Mouse (Mus musculus): ENCODE data around the gene Hdac4.

GRCm38 (mm10) chr1:92112591-92112990, 82.9 kb downstream of the Hdac4 start:
- no peak for TF ChIP-seq CTCF (IDR thresholded peaks at IDR 0.05; ENCODE audit: control insufficient read depth, insufficient read depth, low read length)
- no peak for TF ChIP-seq POLR2A (IDR thresholded peaks at IDR 0.05; ENCODE audit: borderline replicate concordance, control insufficient read depth, low read depth, low read length)

All from bone marrow, adult 2 months (tissue).